In the genomic region with DNA sequence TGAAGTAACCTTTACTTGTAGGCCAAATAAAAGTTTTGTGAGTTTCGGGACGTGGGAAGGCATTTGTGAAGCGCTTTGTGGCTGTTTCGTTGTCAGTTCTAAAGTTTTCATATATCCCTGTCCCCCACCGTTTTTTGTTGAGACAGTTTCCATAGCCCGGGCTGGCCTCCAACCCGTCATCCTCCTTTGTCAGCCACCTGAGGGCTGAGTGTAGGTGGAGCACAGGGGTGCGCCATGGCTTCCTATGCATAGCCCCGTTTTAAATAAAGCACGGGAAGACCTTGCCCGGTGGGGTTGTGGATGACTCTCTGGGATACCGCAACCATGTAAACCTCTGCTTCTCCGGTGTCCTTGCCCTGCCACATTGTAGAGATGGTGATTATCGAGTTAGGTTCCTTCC, we compare ENCODE assay signal across 10 mouse cellular contexts. TPM values are rescaled to one million over a fixed set of nuclear protein-coding genes. Genes with fewer than 3 reads are reported as not detected.
DNase-seq lines count a peak whose midpoint lies in the region; ATAC-seq and TF ChIP-seq lines count a peak whose summit lies in the region.
"Had no signal": no experiment of that assay in that cellular context is flagged by ENCODE, and none has a peak within 500 bp of the region (broad histone marks: within the 10 kb centered on the region; RNA-seq: fewer than 3 reads in every experiment).

No protein-coding gene starts in this region.

- no peak for TF ChIP-seq CTCF in forebrain, postnatal 0 days (IDR thresholded peaks at IDR 0.05; ENCODE audit: low read depth)
- TF ChIP-seq CTCF in lung, embryonic 14.5 days (IDR thresholded peaks at IDR 0.05; ENCODE audit: low read depth) = no peak
- TF ChIP-seq CTCF in embryonic fibroblast, embryonic 13.5 days (IDR thresholded peaks at IDR 0.05; ENCODE audit: borderline replicate concordance, insufficient read depth, low read length) = no peak

- H3K9ac ChIP-seq in forebrain, postnatal 0 days = no peak overlapping the region
- no peak overlapping the region; the same call in 1 of the 2 replicates for H3K9ac ChIP-seq in forebrain, embryonic 16.5 days (replicated peaks; ENCODE audit: low read depth, low read length)
- peak overlapping the region; percentile 33; the same call in 1 of the 2 replicates for H3K9ac ChIP-seq in lung, embryonic 14.5 days
- no peak overlapping the region for H3K9ac ChIP-seq in limb, embryonic 15.5 days

- H3K4me2 ChIP-seq in forebrain, postnatal 0 days (ENCODE audit: low read depth) = 0 out of 2 replicates have a peak overlapping the region, but pooled peaks have one; percentile 79
- H3K4me2 ChIP-seq in forebrain, embryonic 16.5 days (ENCODE audit: low read length) = no peak overlapping the region; the same call in 1 of the 2 replicates
- H3K4me2 ChIP-seq in lung, embryonic 14.5 days = peak overlapping the region; percentile 67
- H3K4me2 ChIP-seq in limb, embryonic 15.5 days = peak overlapping the region; percentile 77

- ATAC-seq in forebrain, postnatal 0 days = no peak
- ATAC-seq in forebrain, embryonic 16.5 days = no peak
- ATAC-seq in lung, embryonic 14.5 days (ENCODE audit: insufficient read depth) = no peak
- ATAC-seq in limb, embryonic 15.5 days (ENCODE audit: insufficient number of reproducible peaks, low FRiP score, low TSS enrichment, low read depth) = no peak

- H3K4me3 ChIP-seq in forebrain, postnatal 0 days (ENCODE audit: low read depth, low read length) = no peak overlapping the region
- no peak overlapping the region for H3K4me3 ChIP-seq in forebrain, embryonic 16.5 days (replicated peaks; ENCODE audit: low read length)
- H3K4me3 ChIP-seq in lung, embryonic 14.5 days (ENCODE audit: low read depth, low read length) = peak overlapping the region; percentile 63; the same call in 1 of the 2 replicates
- peak overlapping the region; percentile 78 for H3K4me3 ChIP-seq in embryonic fibroblast, embryonic 13.5 days (ENCODE audit: insufficient read depth, low read length)
- peak overlapping the region; percentile 69 for H3K4me3 ChIP-seq in limb, embryonic 15.5 days

- H3K27ac ChIP-seq in forebrain, postnatal 0 days (ENCODE audit: low read depth, low read length) = no peak overlapping the region
- no peak overlapping the region for H3K27ac ChIP-seq in forebrain, embryonic 16.5 days (ENCODE audit: low read length)
- no peak overlapping the region for H3K27ac ChIP-seq in lung, embryonic 14.5 days (ENCODE audit: low read depth)
- H3K27ac ChIP-seq in embryonic fibroblast, embryonic 13.5 days (ENCODE audit: insufficient read depth, low read length) = no peak overlapping the region
- no peak overlapping the region for H3K27ac ChIP-seq in limb, embryonic 15.5 days

- peaks cover 4% of the 10 kb centered on the region; the same call in 1 of the 2 replicates for H3K4me1 ChIP-seq in forebrain, postnatal 0 days (ENCODE audit: insufficient read depth)
- H3K4me1 ChIP-seq in forebrain, embryonic 16.5 days (replicated peaks; ENCODE audit: control insufficient read depth, insufficient read depth, low read length) = peaks cover 16% of the 10 kb centered on the region
- H3K4me1 ChIP-seq in lung, embryonic 14.5 days (ENCODE audit: insufficient read depth) = 0 out of 2 replicates have a peak, but pooled peaks cover 2% of the 10 kb centered on the region
- H3K4me1 ChIP-seq in embryonic fibroblast, embryonic 13.5 days (ENCODE audit: control insufficient read depth, insufficient read depth, low read length) = peaks cover 3% of the 10 kb centered on the region
- H3K4me1 ChIP-seq in limb, embryonic 15.5 days = peaks cover 22% of the 10 kb centered on the region

- DNase-seq in forebrain, postnatal 0 days = no peak
- no peak for DNase-seq in lung, embryonic 14.5 days
- DNase-seq in lung, postnatal 36 days = no peak
- no peak for DNase-seq in adrenal gland, postnatal 25 days
- no peak for DNase-seq in layer of hippocampus, adult 8-10 months (ENCODE audit: low spot score in 2 of 2)
- DNase-seq: kidney, postnatal 25 days; left cerebral cortex, postnatal 4 days had no signal

- H3K36me3 ChIP-seq in forebrain, postnatal 0 days (ENCODE audit: insufficient read depth) = peaks cover 10% of the 10 kb centered on the region
- H3K36me3 ChIP-seq in forebrain, embryonic 16.5 days (ENCODE audit: control insufficient read depth, insufficient read depth) = no peaks in the 10 kb centered on the region; the same call in none of the 2 replicates
- peaks cover 13% of the 10 kb centered on the region for H3K36me3 ChIP-seq in lung, embryonic 14.5 days (ENCODE audit: insufficient read depth)
- peaks cover 12% of the 10 kb centered on the region for H3K36me3 ChIP-seq in limb, embryonic 15.5 days

- no peaks in the 10 kb centered on the region for H3K27me3 ChIP-seq in forebrain, postnatal 0 days (ENCODE audit: insufficient read depth, low read length)
- H3K27me3 ChIP-seq in forebrain, embryonic 16.5 days (replicated peaks; ENCODE audit: control insufficient read depth, insufficient read depth, low read length) = no peaks in the 10 kb centered on the region
- no peaks in the 10 kb centered on the region for H3K27me3 ChIP-seq in lung, embryonic 14.5 days (ENCODE audit: insufficient read depth, low read length)
- no peaks in the 10 kb centered on the region for H3K27me3 ChIP-seq in limb, embryonic 15.5 days

- no peaks in the 10 kb centered on the region for H3K9me3 ChIP-seq in forebrain, postnatal 0 days (ENCODE audit: low read length)
- no peaks in the 10 kb centered on the region for H3K9me3 ChIP-seq in forebrain, embryonic 16.5 days (ENCODE audit: control insufficient read depth, low read length)
- H3K9me3 ChIP-seq in lung, embryonic 14.5 days (ENCODE audit: low read depth, low read length) = no peaks in the 10 kb centered on the region
- H3K9me3 ChIP-seq in limb, embryonic 15.5 days = no peaks in the 10 kb centered on the region

- WGBS in forebrain, postnatal 0 days = 79% methylated on average over 14 of the region's 14 CpGs
- WGBS in forebrain, embryonic 16.5 days = 77% methylated on average over 14 of the region's 14 CpGs
- WGBS in lung, embryonic 14.5 days = 70% methylated on average over 14 of the region's 14 CpGs
- WGBS in limb, embryonic 15.5 days = 69% methylated on average over 14 of the region's 14 CpGs

- TF ChIP-seq POLR2A in embryonic fibroblast, embryonic 13.5 days (IDR thresholded peaks at IDR 0.05; ENCODE audit: low read depth, low read length) = no peak

RNA-seq across cellular contexts. Expression of gene Farp2, which starts 1.3 kb away (rescaled TPM):
- total RNA-seq in forebrain, postnatal 0 days (2014; rRNA removed) = 2.7 and 4.4 TPM in 2 replicates
- 1.8 and 2.1 TPM in 2 replicates for polyA plus RNA-seq in forebrain, postnatal 0 days (2015; fragmentation: Nextera tagmentation; extraction: Ambion mirVana)
- 3.9 TPM in 2 replicates for polyA plus RNA-seq in forebrain, embryonic 16.5 days (2015; fragmentation: Nextera tagmentation; extraction: Ambion mirVana)
- polyA plus RNA-seq in lung, embryonic 14.5 days (2014; fragmentation: Nextera tagmentation; extraction: Ambion mirVana) = 6.8 TPM in 2 replicates
- 42.3 and 47.7 TPM in 2 replicates for polyA plus RNA-seq in embryonic fibroblast, embryonic 13.5 days (2011; ENCODE audit: insufficient read length, low read depth, missing spikeins)
- 7.9 and 8.7 TPM in 2 replicates for polyA plus RNA-seq in limb, embryonic 15.5 days (2015; fragmentation: Nextera tagmentation; extraction: Ambion mirVana)
- total RNA-seq in adrenal gland, postnatal 25 days (2021) = 19.2 and 26.9 TPM in 2 replicates
- 10 to 100 TPM; 12.2 to 14.6 (median 13.8) TPM for total RNA-seq in layer of hippocampus, adult 8-10 months (2022)

RNA-seq across cellular contexts. Expression of gene Hdlbp, which starts 34.6 kb away (rescaled TPM):
- 61.1 and 69.4 TPM in 2 replicates for total RNA-seq in forebrain, postnatal 0 days (2014; rRNA removed)
- 55.6 and 78.3 TPM in 2 replicates for polyA plus RNA-seq in forebrain, postnatal 0 days (2015; fragmentation: Nextera tagmentation; extraction: Ambion mirVana)
- polyA plus RNA-seq in forebrain, embryonic 16.5 days (2015; fragmentation: Nextera tagmentation; extraction: Ambion mirVana) = 61.6 and 62.8 TPM in 2 replicates
- polyA plus RNA-seq in lung, embryonic 14.5 days (2014; fragmentation: Nextera tagmentation; extraction: Ambion mirVana) = 153 and 160 TPM in 2 replicates
- polyA plus RNA-seq in embryonic fibroblast, embryonic 13.5 days (2011; ENCODE audit: insufficient read length, low read depth, missing spikeins) = 579 and 643 TPM in 2 replicates
- polyA plus RNA-seq in limb, embryonic 15.5 days (2015; fragmentation: Nextera tagmentation; extraction: Ambion mirVana) = 205 and 213 TPM in 2 replicates
- 339 and 351 TPM in 2 replicates for total RNA-seq in adrenal gland, postnatal 25 days (2021)
- 100 to 1,000 TPM; 144 to 186 (median 160) TPM for total RNA-seq in layer of hippocampus, adult 8-10 months (2022)

Comparison
In these comparisons a context has a peak if more than half of its experiments do, and no peak if none do; other contexts are left out.
1. H3K4me3 ChIP-seq: peak in lung, embryonic 14.5 days (single experiment), embryonic fibroblast, embryonic 13.5 days (single experiment) and limb, embryonic 15.5 days (single experiment); none in forebrain, postnatal 0 days (single experiment) and forebrain, embryonic 16.5 days (single experiment).